19 mouse cellular contexts compared by ENCODE assay signal in genomic region chr11:109583986-109584385, GRCm38 (mm10). TPM values are rescaled to one million over a fixed set of nuclear protein-coding genes. Genes with fewer than 3 reads are reported as not detected.
DNase-seq lines count a peak whose midpoint lies in the region; ATAC-seq and TF ChIP-seq lines count a peak whose summit lies in the region.
"Had no signal": no experiment of that assay in that cellular context is flagged by ENCODE, and none has a peak within 500 bp of the region (broad histone marks: within the 10 kb centered on the region; RNA-seq: fewer than 3 reads in every experiment).

No protein-coding gene starts in this region.

- no peak overlapping the region for H3K4me3 ChIP-seq in midbrain, embryonic 10.5 days
- no peak overlapping the region for H3K4me3 ChIP-seq in midbrain, postnatal 0 days (ENCODE audit: low read depth, low read length)
- no peak overlapping the region for H3K4me3 ChIP-seq in bone marrow, adult 2 months (replicated peaks; ENCODE audit: control insufficient read depth, low read depth, low read length)
- H3K4me3 ChIP-seq in liver, embryonic 13.5 days (replicated peaks): no peak overlapping the region
- no peak overlapping the region for H3K4me3 ChIP-seq in stomach, embryonic 16.5 days (replicated peaks; ENCODE audit: low read length)
- H3K4me3 ChIP-seq: heart, embryonic 12.5 days; midbrain, embryonic 15.5 days; neural tube, embryonic 15.5 days had no signal

- no peaks in the 10 kb centered on the region for H3K27me3 ChIP-seq in midbrain, embryonic 10.5 days (ENCODE audit: low read depth, poor library complexity, severe bottlenecking)
- no peaks in the 10 kb centered on the region for H3K27me3 ChIP-seq in midbrain, postnatal 0 days (ENCODE audit: insufficient read depth, low read length)
- no peaks in the 10 kb centered on the region for H3K27me3 ChIP-seq in liver, embryonic 13.5 days
- H3K27me3 ChIP-seq in stomach, embryonic 16.5 days (ENCODE audit: control insufficient read depth, insufficient read depth, low read length): no peaks in the 10 kb centered on the region
- H3K27me3 ChIP-seq: heart, embryonic 12.5 days; midbrain, embryonic 15.5 days; neural tube, embryonic 15.5 days had no signal

- no peak overlapping the region for H3K9ac ChIP-seq in midbrain, postnatal 0 days (replicated peaks; ENCODE audit: low read length, poor library complexity, severe bottlenecking)
- peak overlapping the region; percentile 55 for H3K9ac ChIP-seq in liver, embryonic 13.5 days
- H3K9ac ChIP-seq in stomach, embryonic 16.5 days (ENCODE audit: low read length): 0 out of 2 replicates have a peak overlapping the region, but pooled peaks have one; percentile 29
- H3K9ac ChIP-seq: heart, embryonic 12.5 days; midbrain, embryonic 15.5 days; neural tube, embryonic 15.5 days had no signal

- peaks cover 6% of the 10 kb centered on the region; the same call in 1 of the 2 replicates for H3K36me3 ChIP-seq in midbrain, embryonic 10.5 days
- H3K36me3 ChIP-seq in midbrain, postnatal 0 days (ENCODE audit: insufficient read depth, low read length): 0 out of 2 replicates have a peak, but pooled peaks cover 3% of the 10 kb centered on the region
- peaks cover 54% of the 10 kb centered on the region for H3K36me3 ChIP-seq in liver, embryonic 13.5 days
- H3K36me3 ChIP-seq in stomach, embryonic 16.5 days (ENCODE audit: control insufficient read depth, insufficient read depth, low read length): 0 out of 2 replicates have a peak, but pooled peaks cover 5% of the 10 kb centered on the region
- H3K36me3 ChIP-seq: midbrain, embryonic 15.5 days had no signal

- H3K27ac ChIP-seq in midbrain, embryonic 10.5 days (replicated peaks): 0 out of 2 replicates have a peak overlapping the region, but pooled peaks have one; percentile 6
- H3K27ac ChIP-seq in midbrain, postnatal 0 days (ENCODE audit: low read depth, low read length): no peak overlapping the region
- H3K27ac ChIP-seq in bone marrow, adult 2 months (ENCODE audit: control insufficient read depth, insufficient read depth, low read depth, low read length, poor library complexity): no peak overlapping the region
- H3K27ac ChIP-seq in liver, embryonic 13.5 days: peak overlapping the region; percentile 80
- H3K27ac ChIP-seq in stomach, embryonic 16.5 days (ENCODE audit: low read length): no peak overlapping the region
- H3K27ac ChIP-seq: midbrain, embryonic 15.5 days; neural tube, embryonic 15.5 days had no signal

- TF ChIP-seq CTCF in midbrain, postnatal 0 days (IDR thresholded peaks at IDR 0.05): no peak
- peak; percentile 31; the same call in 1 of the 2 replicates for TF ChIP-seq CTCF in bone marrow, adult 2 months (IDR thresholded peaks at IDR 0.05; ENCODE audit: control insufficient read depth, insufficient read depth, low read length)

- no peak for ATAC-seq in midbrain, postnatal 0 days (ENCODE audit: low FRiP score)
- ATAC-seq in liver, embryonic 13.5 days (ENCODE audit: low read depth): no peak
- ATAC-seq in stomach, embryonic 16.5 days (ENCODE audit: insufficient read depth, low FRiP score): no peak
- ATAC-seq: hindbrain, embryonic 16.5 days; midbrain, embryonic 15.5 days had no signal

- no peak for TF ChIP-seq POLR2A in bone marrow, adult 2 months (IDR thresholded peaks at IDR 0.05; ENCODE audit: borderline replicate concordance, control insufficient read depth, low read depth, low read length)

- no peaks in the 10 kb centered on the region for H3K9me3 ChIP-seq in midbrain, embryonic 10.5 days (replicated peaks)
- H3K9me3 ChIP-seq in midbrain, postnatal 0 days (ENCODE audit: low read length): no peaks in the 10 kb centered on the region
- H3K9me3 ChIP-seq in liver, embryonic 13.5 days (replicated peaks): no peaks in the 10 kb centered on the region
- no peaks in the 10 kb centered on the region for H3K9me3 ChIP-seq in stomach, embryonic 16.5 days (replicated peaks; ENCODE audit: control insufficient read depth, low read length)
- H3K9me3 ChIP-seq: heart, embryonic 12.5 days; midbrain, embryonic 15.5 days; neural tube, embryonic 15.5 days had no signal

- no peak overlapping the region for H3K4me2 ChIP-seq in midbrain, postnatal 0 days (ENCODE audit: low read depth, low read length, poor library complexity, severe bottlenecking)
- no peak overlapping the region for H3K4me2 ChIP-seq in liver, embryonic 13.5 days
- H3K4me2 ChIP-seq in stomach, embryonic 16.5 days (ENCODE audit: low read depth, low read length): no peak overlapping the region
- H3K4me2 ChIP-seq: heart, embryonic 12.5 days; midbrain, embryonic 15.5 days; neural tube, embryonic 15.5 days had no signal

- no peak for DNase-seq in midbrain, embryonic 10.5 days (ENCODE audit: low spot score)
- DNase-seq in midbrain, postnatal 0 days (ENCODE audit: low spot score): no peak
- DNase-seq in liver, embryonic 13.5 days: peak; percentile 20
- no peak for DNase-seq in cerebellum, adult 8-10 months
- DNase-seq in adrenal gland, postnatal 36 days: no peak
- DNase-seq: cerebellum, postnatal 10 days; heart, postnatal 14 days; kidney, adult 2 months; kidney, postnatal 14 days; left cerebral cortex, postnatal 4 days; lung, postnatal 10 days; spleen, adult 18-20 months; thymus, adult 18-20 months had no signal

- peaks cover 21% of the 10 kb centered on the region for H3K4me1 ChIP-seq in midbrain, embryonic 10.5 days
- no peaks in the 10 kb centered on the region for H3K4me1 ChIP-seq in midbrain, postnatal 0 days (ENCODE audit: insufficient read depth, low read length)
- H3K4me1 ChIP-seq in bone marrow, adult 2 months (ENCODE audit: control insufficient read depth, insufficient read depth, low read length): peaks cover 4% of the 10 kb centered on the region; the same call in 1 of the 2 replicates
- peaks cover 63% of the 10 kb centered on the region for H3K4me1 ChIP-seq in liver, embryonic 13.5 days (replicated peaks)
- 0 out of 2 replicates have a peak, but pooled peaks cover 8% of the 10 kb centered on the region for H3K4me1 ChIP-seq in stomach, embryonic 16.5 days (ENCODE audit: control insufficient read depth, insufficient read depth, low read length)
- H3K4me1 ChIP-seq: midbrain, embryonic 15.5 days; neural tube, embryonic 15.5 days had no signal

- WGBS in midbrain, embryonic 10.5 days: 76% methylated on average over 14 of the region's 14 CpGs
- WGBS in midbrain, postnatal 0 days: 84% methylated on average over 14 of the region's 14 CpGs
- 41% methylated on average over 14 of the region's 14 CpGs for WGBS in bone marrow, adult 2 months
- 23% methylated on average over 14 of the region's 14 CpGs for WGBS in liver, embryonic 13.5 days (ENCODE audit: insufficient replicate concordance)
- WGBS in stomach, embryonic 16.5 days: 60% methylated on average over 14 of the region's 14 CpGs

RNA-seq across cellular contexts. Expression of gene Wipi1, which starts 27.8 kb away (rescaled TPM):
- 17.9 and 19.4 TPM in 2 replicates for polyA plus RNA-seq in midbrain, embryonic 10.5 days (2016; fragmentation: Nextera tagmentation; extraction: Ambion mirVana)
- 12.7 and 14.9 TPM in 2 replicates for total RNA-seq in midbrain, postnatal 0 days (2014; rRNA removed)
- polyA plus RNA-seq in midbrain, postnatal 0 days (2015; fragmentation: Nextera tagmentation; extraction: Ambion mirVana): 17.1 and 18.3 TPM in 2 replicates
- polyA plus RNA-seq in bone marrow, adult 2 months (2011; ENCODE audit: insufficient read depth, insufficient read length, low replicate concordance, missing spikeins): 13.3 and 18.3 TPM in 2 replicates
- polyA plus RNA-seq in liver, embryonic 13.5 days (2015; fragmentation: Nextera tagmentation; extraction: Ambion mirVana): 28.3 and 29.1 TPM in 2 replicates
- 43.2 and 44.8 TPM in 2 replicates for polyA plus RNA-seq in stomach, embryonic 16.5 days (2015; fragmentation: Nextera tagmentation; extraction: Ambion mirVana)
- 10 to 100 TPM; 26.8 to 56.0 TPM for total RNA-seq in adrenal gland, postnatal 36 days (2021)

Comparison
In these comparisons a context has a peak if more than half of its experiments do, and no peak if none do; other contexts are left out.
1. H3K27ac ChIP-seq: peak in midbrain, embryonic 10.5 days (single experiment) and liver, embryonic 13.5 days (single experiment); none in midbrain, postnatal 0 days (single experiment), bone marrow, adult 2 months (single experiment) and stomach, embryonic 16.5 days (single experiment).